Mouse (Mus musculus): ENCODE measurements at regions not wholly inside any gene's neighbourhood (a gene's known extent, or its start where the extent isn't known, plus 50 kb on each side); places are given as distances from the start of the nearest gene placed in this dataset.
"Not testable (repeated sequence)": the region's sequence is repeated elsewhere in the genome, so short reads cannot be mapped to it uniquely, and the experiment has no call there.

DNA sequence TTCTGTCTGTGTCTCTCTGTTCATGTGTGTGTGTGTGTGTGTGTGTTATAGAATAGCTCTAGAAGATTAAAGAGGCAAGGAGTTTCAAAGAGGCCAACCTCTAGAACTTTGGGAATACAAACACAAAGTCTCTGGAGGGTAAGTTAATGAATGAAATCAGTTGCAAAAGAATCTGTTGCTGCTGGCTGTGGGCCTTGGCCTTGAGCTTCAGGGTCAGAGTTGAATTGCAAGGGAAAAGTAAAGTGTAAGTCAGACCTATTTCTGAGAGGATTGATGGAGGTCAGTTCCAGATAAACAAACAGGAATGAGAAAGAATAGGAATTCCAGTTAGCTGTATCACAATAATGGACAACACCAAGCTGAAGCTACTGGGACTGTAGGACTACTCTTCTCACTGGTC is 250.9 kb downstream of the Gm11232 start:
- Histone ChIP-seq H3K4me1 (replicated peaks) (no peaks in the 10 kb centered on the region), H3K27me3 (replicated peaks) (no peaks in the 10 kb centered on the region), H3K4me2 (replicated peaks) (no peak overlapping the region), H3K9me3 (no peaks in the 10 kb centered on the region), H3K27ac (no peak overlapping the region), H3K9ac (no peak overlapping the region), H3K36me3 (no peaks in the 10 kb centered on the region), H3K4me3 (replicated peaks) (no peak overlapping the region)
- ATAC-seq: no peak

DNA sequence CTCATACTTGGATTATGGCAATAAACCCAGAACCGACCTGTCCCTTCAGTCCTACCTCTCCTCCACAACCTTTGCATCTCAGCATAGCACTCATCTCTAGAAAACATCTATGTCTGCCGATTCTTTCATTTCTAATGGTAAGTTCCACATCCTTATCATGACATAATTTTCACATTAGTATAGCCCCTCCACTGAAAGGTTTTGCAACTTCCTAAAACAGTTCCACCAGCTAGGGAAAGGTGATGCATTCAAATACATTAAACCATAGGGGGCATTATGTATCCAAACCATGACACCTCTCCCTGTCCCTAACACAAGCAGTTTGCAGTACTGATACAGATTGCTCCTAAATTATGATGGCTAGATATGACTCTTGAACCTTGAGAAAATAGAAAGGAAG is 268.0 kb downstream of the Gm11232 start:
- WGBS: 82% methylated on average over 2 of the region's 2 CpGs
- Histone ChIP-seq H3K27ac (no peak overlapping the region), H3K4me3 (replicated peaks) (no peak overlapping the region), H3K36me3 (no peaks in the 10 kb centered on the region), H3K27me3 (replicated peaks) (no peaks in the 10 kb centered on the region), H3K9me3 (no peaks in the 10 kb centered on the region), H3K4me1 (replicated peaks) (no peaks in the 10 kb centered on the region; the same call in 1 of the 2 replicates), H3K4me2 (replicated peaks) (no peak overlapping the region), H3K9ac (no peak overlapping the region)
- no peak for ATAC-seq

DNA sequence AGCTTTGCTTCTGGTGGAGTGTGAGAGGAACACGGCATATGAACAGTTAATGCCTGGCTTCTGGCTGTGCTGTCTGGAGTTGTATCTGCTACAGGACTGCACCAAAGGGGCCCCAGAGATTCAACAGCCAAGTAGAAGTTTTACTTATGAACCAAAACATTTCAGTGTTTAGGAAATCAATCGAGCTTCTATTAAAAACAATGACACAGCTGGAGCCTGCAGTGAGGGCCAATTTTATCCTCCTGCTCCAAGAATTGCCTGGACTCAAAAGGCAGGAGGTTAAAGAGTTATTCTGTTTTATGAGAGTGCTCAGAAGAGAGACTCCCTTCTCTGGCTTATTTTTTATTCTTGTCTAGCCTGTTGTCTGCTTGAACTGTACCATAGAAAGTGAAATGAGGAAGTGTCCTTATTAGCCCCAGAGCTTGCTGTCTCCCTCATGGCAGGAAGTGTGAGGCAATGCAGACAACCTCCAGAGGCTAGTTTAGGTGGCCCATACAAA is 269.1 kb downstream of the Gm11232 start:
- ATAC-seq: peak; percentile 82
- 31% methylated on average over 2 of the region's 2 CpGs for WGBS

DNA sequence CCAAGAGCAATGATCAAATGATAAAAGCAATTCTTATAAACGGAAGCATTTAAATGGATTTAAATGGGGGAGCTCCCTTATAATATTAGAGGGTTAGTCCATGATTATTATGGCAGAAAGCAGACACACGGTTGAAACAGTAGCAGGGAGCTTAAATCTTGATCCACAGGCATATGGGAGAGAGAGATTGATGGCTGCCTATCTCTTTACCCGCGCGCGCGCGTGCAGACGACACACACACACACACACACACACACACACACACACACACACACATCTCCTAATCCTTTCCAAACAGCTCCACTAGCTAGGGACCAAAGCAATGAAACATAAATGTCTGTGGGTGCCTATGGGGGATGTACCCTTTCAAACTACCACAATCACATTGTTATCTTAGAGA is 269.7 kb downstream of the Gm11232 start:
- no peak overlapping the region for H3K4me3 ChIP-seq (replicated peaks)
- no peaks in the 10 kb centered on the region; the same call in 1 of the 2 replicates for H3K4me1 ChIP-seq (replicated peaks)
- H3K27ac ChIP-seq: no peak overlapping the region
- no peak overlapping the region for H3K4me2 ChIP-seq (replicated peaks)
- ATAC-seq: no peak
- H3K36me3 ChIP-seq: no peaks in the 10 kb centered on the region
- no peak overlapping the region for H3K9ac ChIP-seq
- H3K9me3 ChIP-seq: no peaks in the 10 kb centered on the region
- H3K27me3 ChIP-seq (replicated peaks): no peaks in the 10 kb centered on the region
- 64% methylated on average over 9 of the region's 9 CpGs for WGBS

More for the DNA sequence above, 269.1 kb downstream of the Gm11232 start:
- Histone ChIP-seq H3K9ac (no peak overlapping the region), H3K4me2 (replicated peaks) (no peak overlapping the region), H3K4me1 (replicated peaks) (no peaks in the 10 kb centered on the region; the same call in 1 of the 2 replicates), H3K36me3 (no peaks in the 10 kb centered on the region), H3K9me3 (no peaks in the 10 kb centered on the region), H3K27me3 (replicated peaks) (no peaks in the 10 kb centered on the region), H3K27ac (no peak overlapping the region), H3K4me3 (replicated peaks) (no peak overlapping the region)

DNA sequence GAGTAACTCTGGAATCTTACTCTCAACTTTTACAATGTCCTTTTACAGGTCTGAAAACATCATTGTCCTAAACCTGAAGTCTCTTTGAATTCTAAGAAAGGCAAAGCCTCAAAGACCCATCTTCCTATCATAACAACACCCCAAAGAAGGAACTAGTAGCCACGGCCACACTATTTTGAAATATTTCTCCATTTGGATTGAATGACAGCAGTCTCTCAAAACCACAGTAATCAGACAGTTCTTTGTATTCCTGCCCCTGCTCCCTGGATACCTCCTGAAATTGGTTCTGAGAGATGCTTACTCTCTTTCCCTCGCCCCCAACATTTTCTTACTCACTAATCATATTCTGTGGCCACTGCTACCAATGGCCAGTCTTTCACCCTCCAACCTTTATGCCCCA is 276.8 kb downstream of the Gm11232 start:
- Histone ChIP-seq H3K27ac (no peak overlapping the region), H3K4me2 (replicated peaks) (no peak overlapping the region), H3K9me3 (no peaks in the 10 kb centered on the region), H3K9ac (no peak overlapping the region), H3K4me1 (replicated peaks) (no peaks in the 10 kb centered on the region), H3K4me3 (replicated peaks) (no peak overlapping the region), H3K36me3 (no peaks in the 10 kb centered on the region), H3K27me3 (replicated peaks) (no peaks in the 10 kb centered on the region)
- no peak for ATAC-seq
- 86% methylated on average over 2 of the region's 2 CpGs for WGBS

DNA sequence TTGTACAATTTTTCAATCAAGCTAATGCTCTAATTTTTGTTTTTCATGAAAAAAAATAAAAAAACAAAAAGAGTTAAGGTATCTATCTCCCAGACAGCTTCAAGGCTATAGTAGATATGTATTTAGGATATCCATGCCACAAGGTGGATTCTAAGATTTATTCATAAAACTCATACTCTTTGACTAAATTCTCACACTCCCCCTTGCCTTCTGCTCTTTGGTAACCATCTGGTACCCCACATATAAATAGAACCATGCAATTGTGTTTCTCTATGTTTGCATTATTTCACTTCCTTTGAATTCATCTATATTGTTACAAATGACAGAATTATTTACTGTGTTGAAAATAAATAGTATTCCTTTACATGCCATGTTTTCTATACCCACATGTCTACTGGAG is 287.2 kb downstream of the Gm11232 start:
- Histone ChIP-seq H3K4me2 (replicated peaks) (no peak overlapping the region), H3K4me1 (replicated peaks) (no peaks in the 10 kb centered on the region), H3K9ac (no peak overlapping the region), H3K27me3 (replicated peaks) (no peaks in the 10 kb centered on the region), H3K4me3 (replicated peaks) (no peak overlapping the region), H3K36me3 (no peaks in the 10 kb centered on the region), H3K9me3 (no peaks in the 10 kb centered on the region), H3K27ac (no peak overlapping the region)
- no peak for ATAC-seq

DNA sequence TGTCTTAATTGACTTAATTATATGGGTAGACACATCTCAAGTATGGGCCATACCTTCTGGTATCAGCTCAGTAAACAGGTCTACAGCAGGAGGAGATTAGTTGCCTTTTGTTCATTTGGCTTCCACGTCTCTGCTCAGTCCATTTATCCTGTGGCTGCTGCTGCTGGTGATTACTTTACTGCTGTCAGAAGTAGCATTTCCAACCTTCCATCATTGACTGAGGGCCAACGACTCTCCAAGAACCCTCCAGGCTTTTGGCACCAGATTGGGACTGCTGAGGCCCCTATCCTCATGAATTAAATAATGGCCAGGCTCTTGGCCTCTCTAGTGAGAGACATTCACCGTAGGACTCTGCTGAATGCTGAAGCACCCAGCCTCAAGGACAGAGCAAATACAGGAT is 303.0 kb downstream of the Gm11232 start:
- no peaks in the 10 kb centered on the region for H3K27me3 ChIP-seq (replicated peaks)
- no peaks in the 10 kb centered on the region for H3K9me3 ChIP-seq
- H3K4me1 ChIP-seq (replicated peaks): no peaks in the 10 kb centered on the region
- ATAC-seq: no peak
- H3K27ac ChIP-seq: no peak overlapping the region
- no peak overlapping the region for H3K4me3 ChIP-seq (replicated peaks)
- WGBS: 48% methylated on average over 3 of the region's 3 CpGs
- H3K36me3 ChIP-seq: no peaks in the 10 kb centered on the region
- H3K9ac ChIP-seq: no peak overlapping the region
- H3K4me2 ChIP-seq (replicated peaks): no peak overlapping the region

DNA sequence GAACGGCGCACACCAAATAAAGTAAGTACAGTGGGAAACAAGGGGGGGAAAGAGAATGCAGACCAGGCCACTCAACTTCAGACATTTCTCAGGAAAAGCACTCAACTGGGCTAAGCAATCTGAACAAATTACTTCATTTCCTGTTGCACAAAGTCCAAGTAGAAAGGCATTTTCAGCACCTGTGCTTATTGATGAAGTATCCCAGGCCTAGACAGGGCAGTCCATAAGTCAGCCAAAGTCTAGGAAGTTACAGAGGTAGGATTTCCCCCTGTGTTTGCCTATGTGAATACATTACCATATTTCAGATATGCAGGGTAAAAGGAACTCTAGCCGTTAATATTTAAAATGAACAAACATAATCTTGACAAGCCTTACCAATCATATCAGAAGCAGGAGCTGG is 304.3 kb downstream of the Gm11232 start:
- Histone ChIP-seq H3K4me1 (replicated peaks) (no peaks in the 10 kb centered on the region), H3K9ac (no peak overlapping the region), H3K36me3 (no peaks in the 10 kb centered on the region), H3K4me3 (replicated peaks) (no peak overlapping the region), H3K27ac (no peak overlapping the region), H3K9me3 (no peaks in the 10 kb centered on the region), H3K4me2 (replicated peaks) (no peak overlapping the region), H3K27me3 (replicated peaks) (no peaks in the 10 kb centered on the region)
- peak; percentile 68 for ATAC-seq
- 50% methylated on average over 3 of the region's 3 CpGs for WGBS

DNA sequence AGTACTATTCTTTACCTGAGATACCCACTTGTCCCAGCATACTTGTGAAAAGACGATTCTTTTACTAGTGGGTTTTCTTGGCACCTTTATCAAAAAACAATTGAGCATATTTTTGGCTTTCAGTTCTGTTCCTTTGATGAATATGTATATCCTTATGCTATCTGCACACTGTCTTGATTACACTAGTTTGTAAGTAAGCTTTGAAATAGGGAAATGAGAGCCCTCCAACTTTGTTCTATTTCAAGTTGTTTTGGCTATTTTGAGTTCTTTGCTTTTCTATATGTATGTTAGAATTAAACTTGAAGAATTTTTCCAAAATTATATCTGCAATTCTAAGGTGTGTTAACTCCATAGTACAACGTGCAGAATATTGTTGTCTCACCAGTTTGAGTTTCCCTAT is 311.3 kb downstream of the Gm11232 start:
- no peak for ATAC-seq
- 85% methylated on average over 2 of the region's 2 CpGs for WGBS

DNA sequence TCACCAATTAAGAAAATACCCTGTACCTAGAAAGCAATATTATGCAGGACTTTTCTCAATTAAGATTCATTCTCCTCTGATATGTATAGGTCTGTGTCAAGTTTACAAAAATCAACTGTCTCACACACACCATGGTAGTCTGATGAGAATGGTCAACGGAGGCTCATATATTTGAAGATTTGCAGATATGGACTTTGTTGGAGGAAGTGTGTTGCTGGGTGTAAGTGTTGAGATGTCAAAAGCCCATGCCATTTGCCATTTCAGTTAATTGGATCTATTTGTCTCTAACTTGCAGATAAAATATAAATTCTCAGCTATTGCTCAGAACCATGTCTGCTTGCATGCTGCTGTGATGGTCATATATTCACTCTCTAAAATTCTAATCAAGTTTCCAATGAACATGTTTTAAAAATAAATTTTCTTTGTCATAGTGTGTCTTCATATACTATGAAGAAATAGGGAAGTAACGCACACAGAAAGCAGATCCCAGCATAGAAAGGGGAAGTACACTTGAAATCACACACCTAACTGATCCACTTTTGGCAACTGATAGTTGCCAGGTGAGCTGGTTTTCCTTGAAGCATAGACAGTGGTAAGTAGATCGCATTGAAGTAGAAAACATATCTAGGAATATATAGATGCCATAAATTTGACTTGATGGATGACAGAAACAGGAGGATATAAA is 326.4 kb downstream of the Gm11232 start:
- no peak for ATAC-seq
- no peaks in the 10 kb centered on the region for H3K4me1 ChIP-seq (replicated peaks)
- no peaks in the 10 kb centered on the region for H3K9me3 ChIP-seq
- no peak overlapping the region for H3K27ac ChIP-seq
- H3K4me2 ChIP-seq (replicated peaks): no peak overlapping the region
- 83% methylated on average over 3 of the region's 3 CpGs for WGBS
- H3K36me3 ChIP-seq: no peaks in the 10 kb centered on the region
- H3K27me3 ChIP-seq (replicated peaks): no peaks in the 10 kb centered on the region
- no peak overlapping the region for H3K9ac ChIP-seq
- no peak overlapping the region for H3K4me3 ChIP-seq (replicated peaks)

More for the DNA sequence above, 311.3 kb downstream of the Gm11232 start:
- Histone ChIP-seq H3K9ac (no peak overlapping the region), H3K4me1 (replicated peaks) (no peaks in the 10 kb centered on the region), H3K27ac (no peak overlapping the region), H3K9me3 (no peaks in the 10 kb centered on the region), H3K4me3 (replicated peaks) (no peak overlapping the region), H3K36me3 (no peaks in the 10 kb centered on the region), H3K4me2 (replicated peaks) (no peak overlapping the region), H3K27me3 (replicated peaks) (no peaks in the 10 kb centered on the region)

DNA sequence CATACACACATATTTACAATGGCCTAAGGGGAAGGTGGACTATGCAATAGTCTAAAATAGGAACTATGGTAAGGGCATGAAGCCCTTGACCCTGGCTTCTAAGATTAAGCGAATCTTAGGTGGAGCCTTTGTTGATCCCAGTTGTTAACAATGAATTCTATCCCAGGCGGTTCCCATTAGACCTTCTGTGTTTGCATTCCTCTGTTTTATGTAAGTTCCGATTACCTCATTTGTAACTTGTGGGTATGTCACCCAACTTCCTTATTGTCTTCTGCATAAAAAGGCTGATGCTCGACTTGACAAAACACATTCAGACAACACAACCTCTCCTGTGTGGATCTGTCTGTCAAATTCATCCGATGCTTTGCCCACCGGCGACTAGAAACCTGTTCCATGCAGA is 335.6 kb downstream of the Gm11232 start:
- not testable (repeated sequence) for H3K4me1 ChIP-seq (replicated peaks); H3K9me3 ChIP-seq; H3K36me3 ChIP-seq; H3K4me3 ChIP-seq (replicated peaks); H3K4me2 ChIP-seq (replicated peaks); H3K27ac ChIP-seq; H3K9ac ChIP-seq; H3K27me3 ChIP-seq (replicated peaks); ATAC-seq
- 90% methylated on average over 7 of the region's 7 CpGs for WGBS

DNA sequence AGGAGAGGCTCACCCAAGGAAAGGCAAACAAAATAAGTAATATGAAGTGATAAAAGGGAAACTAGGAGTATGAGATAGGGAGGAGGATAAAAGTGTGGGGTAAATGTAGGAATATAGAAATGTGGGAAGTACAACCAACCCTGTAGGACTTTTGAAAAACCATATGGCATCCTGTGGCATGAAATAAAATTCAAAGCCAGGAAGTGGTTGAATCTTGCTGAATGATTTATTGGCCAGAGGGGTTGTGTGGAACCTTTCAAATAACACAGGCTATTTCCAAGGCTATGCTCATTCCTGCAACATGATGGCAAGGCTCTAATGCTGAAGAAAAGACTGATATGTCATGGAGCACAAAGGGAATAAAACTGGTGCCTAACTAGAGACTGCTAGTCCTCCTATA is 347.9 kb downstream of the Gm11232 start:
- Histone ChIP-seq H3K36me3 (no peaks in the 10 kb centered on the region), H3K4me1 (replicated peaks) (no peaks in the 10 kb centered on the region), H3K27me3 (replicated peaks) (no peaks in the 10 kb centered on the region), H3K9ac (no peak overlapping the region), H3K27ac (no peak overlapping the region), H3K9me3 (no peaks in the 10 kb centered on the region), H3K4me2 (replicated peaks) (no peak overlapping the region), H3K4me3 (replicated peaks) (no peak overlapping the region)
- ATAC-seq: no peak

DNA sequence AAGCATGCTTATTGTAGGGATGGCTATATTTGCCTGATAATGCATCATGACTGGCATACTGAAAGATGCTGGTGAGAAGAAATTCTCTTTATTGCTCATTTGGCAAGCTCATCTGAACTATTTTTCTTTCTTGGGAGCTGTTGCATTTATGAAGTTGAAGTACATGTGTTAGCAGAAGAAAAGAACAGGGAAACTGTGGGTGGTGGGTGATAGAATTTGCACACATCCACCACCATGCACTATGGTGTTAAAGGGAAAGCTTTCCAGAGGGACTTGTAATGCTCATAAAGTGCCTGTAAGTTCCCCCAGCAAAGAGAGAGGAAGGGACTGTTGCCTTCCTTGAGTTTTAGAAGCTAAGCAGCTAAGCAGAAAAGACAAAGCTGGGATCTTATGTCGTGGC is 367.3 kb downstream of the Gm11232 start:
- H3K4me1 ChIP-seq (replicated peaks): no peaks in the 10 kb centered on the region
- no peak overlapping the region for H3K4me2 ChIP-seq (replicated peaks)
- no peak overlapping the region for H3K9ac ChIP-seq
- no peaks in the 10 kb centered on the region for H3K9me3 ChIP-seq
- ATAC-seq: no peak
- H3K36me3 ChIP-seq: no peaks in the 10 kb centered on the region
- no peak overlapping the region for H3K4me3 ChIP-seq (replicated peaks)
- 76% methylated on average over 1 of the region's 1 CpGs for WGBS
- H3K27me3 ChIP-seq (replicated peaks): no peaks in the 10 kb centered on the region
- no peak overlapping the region for H3K27ac ChIP-seq
